Mouse (Mus musculus) large intestine, adult 2 months (tissue): Measurements from ENCODE around the gene Crb2. TPM values are rescaled to one million over a fixed set of nuclear protein-coding genes. Genes with fewer than 3 reads are reported as not detected.
A peak's percentile ranks its signal among the peaks of the same experiment; 100 is the strongest.

Experiments used
- DNase-seq: peaks from one replicate; pipeline ENCODE4 v3.0.0-alpha.2; 2012; ENCODE audit warnings: low read depth, low spot score
- WGBS: fragments of 180-500 bp; shearing (Covaris S2); methylation state at CpG from one replicate; pipeline ENCODE4 v1.1.7; 2018; 5-methylcytosine and 5-hydroxymethylcytosine counted together
- polyA plus RNA-seq: library from polyadenylated mRNA; depleted of rRNA; stranded (reverse); fragments of >200 nt; gene quantifications from 2 replicates; pipeline ENCODE4 v1.2.3, GENCODE M21; 2012

Crb2 gene
- polyA plus RNA-seq, 1 experiment = 0.25 TPM

DNA sequence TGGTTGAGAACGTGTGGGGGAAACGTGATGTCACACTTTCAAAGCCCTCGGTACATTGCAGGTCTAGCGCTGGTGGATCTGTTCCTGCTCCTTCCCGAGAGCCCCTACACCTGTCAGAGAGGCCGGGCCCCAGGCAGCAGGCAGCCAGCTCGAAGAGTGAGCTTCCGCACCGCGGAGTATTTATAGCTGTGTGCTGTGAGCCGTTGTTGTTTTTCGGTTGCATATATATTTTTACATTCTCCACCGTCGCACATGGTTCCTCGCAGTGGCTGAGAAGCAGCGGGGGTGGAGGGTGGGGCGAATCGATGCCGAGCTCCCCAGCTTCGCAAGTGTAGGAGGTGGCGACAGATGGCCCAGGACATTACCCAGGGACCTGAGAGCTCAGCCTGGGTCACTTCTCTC lies 11.0 kb upstream of the Crb2 start:
- 61% methylated on average over 21 of the region's 21 CpGs for WGBS
- no peak for DNase-seq

DNA sequence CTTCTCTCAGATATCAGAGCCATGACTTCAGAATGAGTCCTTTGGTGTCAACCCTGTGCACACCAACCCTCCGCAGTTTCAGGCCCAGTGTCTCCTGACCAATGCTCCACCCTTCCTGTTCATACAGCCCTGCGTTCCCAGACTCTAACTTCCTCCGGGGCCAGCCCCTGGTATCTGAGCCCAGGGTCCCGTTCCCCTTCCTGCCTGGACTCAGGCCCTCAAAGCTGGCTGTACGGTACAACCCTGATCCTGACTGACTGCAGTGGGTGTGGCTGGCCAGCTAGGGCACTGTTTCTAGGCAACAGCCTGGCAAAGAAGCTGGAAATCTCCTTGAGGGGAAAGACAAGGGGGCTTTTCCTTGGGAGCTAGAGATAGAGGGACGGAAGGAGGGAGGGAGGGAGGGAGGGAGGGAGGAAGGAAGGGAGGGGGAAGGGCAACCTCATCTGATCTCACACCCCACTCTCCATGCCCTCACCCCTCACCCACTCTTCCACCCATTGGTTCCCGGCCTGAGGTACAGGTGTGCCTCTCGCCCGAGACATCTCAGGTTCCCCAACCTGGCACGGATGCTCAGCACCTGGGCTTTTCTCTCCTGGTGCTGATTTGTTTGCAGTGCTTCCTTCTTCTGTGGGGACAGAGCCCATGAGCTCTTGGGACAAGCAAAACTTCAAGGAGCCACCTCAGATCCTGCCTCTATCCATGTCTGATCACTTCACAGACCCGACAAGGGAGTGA lies 9.9 kb upstream of the Crb2 start:
- 49% methylated on average over 11 of the region's 11 CpGs for WGBS
- no peak for DNase-seq

DNA sequence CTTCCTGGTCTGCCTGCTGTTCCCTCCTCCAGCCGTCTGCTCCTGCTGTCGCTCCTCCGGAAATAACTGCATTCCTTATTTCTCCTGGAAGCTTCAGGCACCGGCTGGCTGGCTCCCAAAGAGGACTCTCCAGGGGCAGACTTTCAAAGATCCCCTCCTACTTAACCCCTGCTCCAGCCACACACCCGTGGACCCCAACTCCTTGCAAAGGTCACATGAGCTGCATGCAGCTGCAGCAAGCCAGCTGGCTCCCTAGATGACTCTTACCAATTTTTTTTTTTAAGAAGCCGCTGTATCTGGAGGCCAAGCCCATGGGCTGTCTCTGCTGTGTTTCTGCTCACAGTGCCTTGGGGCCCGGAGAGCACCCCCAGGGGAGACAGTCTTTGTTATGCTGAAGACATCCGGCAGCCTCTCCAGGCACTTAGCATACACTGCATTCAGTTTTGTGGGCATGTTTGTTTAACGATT lies 8.9 kb upstream of the Crb2 start:
- no peak for DNase-seq
- 37% methylated on average over 9 of the region's 9 CpGs for WGBS

DNA sequence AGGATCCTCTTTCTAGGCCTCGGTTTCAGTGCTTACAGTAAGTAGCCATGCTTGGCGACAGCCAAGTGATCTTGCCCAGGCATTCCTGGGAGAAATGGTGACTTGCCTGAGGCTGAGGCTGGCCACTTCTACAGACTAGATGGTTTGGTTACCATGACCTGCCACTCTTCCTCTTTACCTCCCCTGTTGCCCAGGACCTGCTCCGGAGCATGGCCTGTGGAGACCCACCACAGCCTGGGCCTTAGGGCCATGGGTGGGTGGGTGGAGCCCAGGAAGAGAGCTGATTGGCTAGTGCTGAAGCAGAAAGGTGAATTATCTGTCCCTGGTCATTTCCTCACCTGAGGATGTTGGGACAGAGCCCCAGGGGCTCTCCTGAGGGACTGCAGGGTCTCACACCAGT lies 8.3 kb upstream of the Crb2 start:
- 88% methylated on average over 3 of the region's 3 CpGs for WGBS
- no peak for DNase-seq

DNA sequence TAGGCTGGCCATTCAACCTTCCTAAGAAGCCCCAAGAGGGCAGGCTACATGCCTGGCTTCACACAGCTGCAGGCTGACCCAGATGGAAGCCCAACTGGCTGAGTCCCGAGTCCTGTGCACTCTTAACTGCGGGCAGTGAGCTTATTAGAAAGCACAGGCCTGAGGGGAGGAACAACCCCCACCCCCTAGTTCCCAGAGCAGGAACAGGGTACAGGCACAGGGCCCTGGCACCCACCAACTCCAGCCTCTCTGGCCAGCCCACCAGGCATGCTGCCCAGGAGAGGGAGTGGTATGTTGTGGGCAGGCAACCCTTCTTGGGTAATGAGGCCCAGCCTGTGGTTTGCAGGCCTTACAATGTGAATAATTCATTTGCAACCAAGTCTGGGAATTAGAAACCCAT lies 7.1 kb upstream of the Crb2 start:
- WGBS = 98% methylated on average over 2 of the region's 2 CpGs
- no peak for DNase-seq

DNA sequence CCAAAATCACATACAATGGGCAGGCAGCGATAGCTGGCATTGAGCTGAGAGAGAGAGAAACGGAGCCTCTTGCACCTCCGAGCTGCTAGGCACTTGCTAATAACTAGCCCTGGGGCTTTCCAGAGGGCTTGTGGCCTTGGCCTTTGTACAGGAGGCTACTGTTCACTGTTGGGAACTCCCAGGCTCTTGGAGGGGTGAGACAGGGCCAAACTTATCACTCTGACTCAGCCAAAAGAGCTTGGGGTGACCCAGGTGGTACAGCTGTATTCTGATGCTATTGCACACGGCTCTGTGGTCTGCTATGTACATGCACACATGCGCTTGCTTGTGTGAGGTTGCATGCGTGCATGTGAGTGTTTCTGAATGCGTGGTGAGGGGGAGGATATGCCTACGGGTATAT lies 6.3 kb upstream of the Crb2 start:
- 88% methylated on average over 8 of the region's 8 CpGs for WGBS
- DNase-seq = no peak

DNA sequence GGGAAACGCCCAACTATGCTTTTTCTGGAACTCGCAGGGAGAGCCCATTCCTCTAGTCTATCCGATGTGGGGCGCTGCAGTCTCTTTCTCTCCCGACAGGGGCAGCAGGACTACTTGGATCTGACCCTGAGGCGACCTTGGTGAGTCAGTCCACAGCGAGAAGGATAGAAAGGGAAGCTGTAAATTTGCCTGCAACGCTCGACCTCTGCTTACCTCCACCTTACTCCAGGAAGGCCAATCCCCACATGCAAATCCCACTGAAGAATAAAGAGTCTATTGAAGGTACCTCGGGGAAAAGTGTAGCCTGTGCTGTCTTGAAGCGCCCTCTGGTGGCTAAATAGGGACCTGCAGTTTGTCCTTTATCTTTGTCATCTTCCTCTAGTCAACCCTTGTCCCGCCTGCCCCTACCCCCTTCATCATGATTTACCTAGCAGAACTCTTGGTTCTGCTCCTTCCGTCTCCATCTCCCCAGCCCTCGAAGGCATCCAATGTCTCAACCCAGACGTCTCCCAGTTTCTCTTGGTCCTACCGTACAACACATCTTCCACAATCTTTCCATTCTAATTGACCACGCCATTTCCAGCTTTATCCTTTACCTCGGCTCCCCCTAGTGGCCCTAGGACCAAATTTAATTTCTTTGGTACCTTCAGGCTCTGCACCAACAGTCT lies 4.3 kb upstream of the Crb2 start:
- 2% methylated on average over 18 of the region's 18 CpGs for WGBS
- DNase-seq = peak; percentile 86

DNA sequence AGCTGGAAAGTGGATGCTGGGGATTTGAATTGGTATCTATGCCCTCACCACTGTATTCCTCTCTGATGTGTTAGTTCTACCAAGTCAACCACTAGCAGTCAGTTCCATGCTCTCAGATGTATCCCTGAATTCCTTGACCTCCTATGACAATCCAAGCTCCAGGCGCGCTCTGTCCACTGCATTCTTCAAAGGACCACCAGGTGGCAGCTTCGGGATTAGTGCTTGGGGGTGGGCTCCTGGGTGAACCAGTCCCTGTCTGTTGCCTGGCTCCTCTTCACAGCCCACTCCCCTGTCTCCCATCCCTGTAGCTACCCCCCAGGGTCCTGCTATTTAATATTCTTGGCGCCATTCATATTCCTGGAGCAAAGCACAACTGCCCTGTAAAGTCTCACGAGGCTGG lies 1.5 kb upstream of the Crb2 start:
- 31% methylated on average over 5 of the region's 5 CpGs for WGBS
- DNase-seq = no peak

DNA sequence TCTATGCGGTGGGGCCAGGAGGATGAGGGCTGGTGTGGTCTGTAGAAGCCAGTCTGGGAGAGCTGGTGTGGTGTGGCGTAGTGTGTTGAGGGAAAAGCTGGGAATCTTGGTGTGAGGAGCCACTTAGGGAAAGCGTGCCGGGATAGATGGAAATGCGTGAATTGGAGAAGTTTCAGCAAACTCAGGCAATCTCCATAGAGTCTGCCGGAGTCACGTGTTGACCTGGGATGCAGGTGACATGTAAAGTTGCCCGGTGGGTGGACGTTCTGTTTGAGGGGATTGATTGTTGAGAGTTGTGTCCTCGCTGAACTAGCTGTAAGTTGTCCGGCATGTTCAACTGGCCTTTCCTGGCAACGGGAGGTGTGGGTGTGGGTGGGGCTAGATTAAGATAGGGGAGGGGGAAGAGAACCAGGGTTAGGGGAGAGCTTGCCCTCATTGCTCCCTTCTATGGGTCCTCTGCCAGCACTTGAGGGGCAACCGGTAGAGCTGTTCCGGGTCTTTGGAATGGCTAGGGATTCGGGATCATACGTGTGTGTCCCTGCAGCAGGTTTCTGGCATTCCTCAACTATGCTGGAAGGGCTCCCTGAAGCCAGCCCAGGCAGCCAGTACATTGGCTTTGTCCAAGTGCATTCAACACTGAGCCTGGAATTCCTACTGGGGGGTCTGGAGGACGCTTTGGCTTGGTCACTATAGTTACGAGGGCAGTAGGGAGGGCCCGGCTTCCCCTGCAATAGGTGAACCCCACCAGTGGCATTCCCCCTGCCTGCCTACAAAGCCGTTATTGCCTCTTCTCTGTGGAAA lies 762 bp downstream of the Crb2 start:
- no peak for DNase-seq
- 44% methylated on average over 20 of the region's 20 CpGs for WGBS

DNA sequence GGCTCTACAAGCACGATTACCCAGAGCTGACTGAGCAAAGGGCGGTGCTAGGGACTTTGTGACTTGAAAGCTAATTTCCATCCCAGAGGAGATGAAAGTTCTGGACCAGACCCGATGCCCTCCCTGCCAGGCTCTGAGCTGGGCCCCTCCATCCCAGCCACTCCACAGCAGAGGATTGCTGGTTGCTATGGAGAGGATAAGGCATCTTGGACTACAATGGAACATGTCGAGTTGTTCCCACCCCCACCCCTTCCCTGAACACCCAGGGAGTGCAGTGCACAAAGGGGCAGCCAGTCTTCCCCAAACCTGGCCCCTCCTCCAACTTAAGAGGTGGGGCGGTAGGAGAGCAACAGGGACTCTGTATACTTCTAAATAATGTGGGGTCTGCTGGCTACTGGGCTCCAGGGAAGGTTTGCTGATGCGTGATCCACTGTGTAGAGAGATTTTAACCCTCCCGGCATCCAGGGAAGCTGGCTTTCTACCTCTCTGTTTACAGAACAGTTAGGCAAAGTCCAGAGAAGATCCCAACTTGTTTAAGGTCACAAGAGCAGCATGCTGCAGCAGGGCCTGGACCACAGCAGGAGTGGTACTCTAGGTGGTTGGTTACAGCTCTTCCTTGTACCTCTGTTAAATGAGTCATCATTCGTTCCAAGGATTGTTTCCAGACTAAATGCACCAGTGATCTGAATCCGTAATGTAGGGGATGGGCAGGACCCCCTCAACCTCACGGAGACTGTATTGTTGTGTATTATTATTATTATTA lies 2.1 kb downstream of the Crb2 start:
- 59% methylated on average over 10 of the region's 10 CpGs for WGBS
- DNase-seq = no peak

DNA sequence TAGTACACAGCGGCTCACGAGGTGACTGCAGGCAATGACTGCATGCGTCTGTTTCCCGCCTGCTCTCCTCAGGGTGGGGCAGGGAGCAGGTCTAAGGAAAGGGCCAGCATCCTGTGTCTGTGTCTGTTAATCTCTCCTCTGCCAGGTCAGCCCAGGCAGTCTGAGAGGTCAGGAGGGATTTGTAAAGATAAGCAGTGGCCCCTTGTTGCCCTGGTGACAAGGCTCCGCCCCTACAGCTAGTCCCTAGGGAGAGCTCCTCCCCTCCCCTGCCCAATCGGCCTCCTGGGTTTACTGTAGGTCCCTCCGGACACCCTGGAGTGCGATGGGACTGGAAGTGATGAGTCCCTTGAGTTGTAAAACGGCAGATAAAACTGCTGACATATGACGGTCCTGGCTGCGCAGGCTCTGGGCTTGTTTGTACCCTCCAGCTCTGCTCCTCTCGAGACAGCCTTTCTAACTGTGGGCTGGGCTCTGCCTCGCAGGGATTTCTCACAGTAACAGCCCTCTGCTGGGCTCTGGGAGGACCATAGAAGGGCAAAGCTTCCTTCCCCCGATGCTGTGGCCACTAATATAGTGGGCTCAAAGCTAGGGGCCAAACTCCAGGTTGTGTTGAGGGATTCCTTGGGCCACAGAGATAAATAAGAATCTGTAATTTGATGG lies 4.4 kb downstream of the Crb2 start:
- WGBS = 3% methylated on average over 14 of the region's 14 CpGs
- DNase-seq = no peak

DNA sequence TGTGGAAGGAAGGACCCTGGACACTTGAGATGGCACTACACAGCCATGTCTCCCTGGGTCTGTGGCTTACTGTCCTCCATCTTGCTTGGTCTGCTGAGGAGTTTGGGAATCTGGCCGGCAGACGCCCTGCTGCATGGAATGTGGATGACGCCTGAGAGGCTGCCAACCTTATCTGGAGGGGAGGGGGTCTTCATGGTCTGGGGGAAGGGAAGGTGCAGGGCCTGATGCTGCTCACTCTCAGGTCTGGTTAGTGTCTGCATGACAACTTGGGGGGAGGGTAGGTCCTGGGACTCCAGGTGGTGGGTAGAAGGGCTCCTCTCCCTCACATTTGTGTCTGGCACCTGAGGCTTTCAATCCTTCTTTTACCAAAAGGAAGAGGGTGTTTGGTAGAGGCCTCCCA lies 5.4 kb downstream of the Crb2 start:
- 80% methylated on average over 3 of the region's 3 CpGs for WGBS

DNA sequence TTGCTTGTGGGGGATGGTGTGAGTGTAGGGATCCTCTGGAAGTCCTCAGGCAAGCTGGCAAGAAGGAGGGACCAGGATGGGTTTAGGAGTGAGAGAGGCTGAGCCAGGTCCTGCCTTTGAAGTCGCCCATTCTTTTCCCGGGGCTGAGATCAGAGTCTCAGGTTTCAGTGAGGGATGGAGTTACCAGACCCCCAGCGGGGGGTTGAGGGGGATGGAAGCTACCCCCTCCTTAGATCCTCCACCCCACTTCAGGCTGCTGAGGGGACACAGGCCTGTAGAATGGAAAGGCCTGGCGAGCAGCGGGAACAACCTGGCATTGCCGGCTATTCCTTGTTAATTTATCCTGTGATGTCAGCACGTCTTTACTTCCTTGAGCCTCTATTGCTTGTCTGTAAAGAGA lies 6.0 kb downstream of the Crb2 start:
- 58% methylated on average over 7 of the region's 7 CpGs for WGBS
- DNase-seq = no peak

More for the DNA sequence above, 5.4 kb downstream of the Crb2 start:
- no peak for DNase-seq

DNA sequence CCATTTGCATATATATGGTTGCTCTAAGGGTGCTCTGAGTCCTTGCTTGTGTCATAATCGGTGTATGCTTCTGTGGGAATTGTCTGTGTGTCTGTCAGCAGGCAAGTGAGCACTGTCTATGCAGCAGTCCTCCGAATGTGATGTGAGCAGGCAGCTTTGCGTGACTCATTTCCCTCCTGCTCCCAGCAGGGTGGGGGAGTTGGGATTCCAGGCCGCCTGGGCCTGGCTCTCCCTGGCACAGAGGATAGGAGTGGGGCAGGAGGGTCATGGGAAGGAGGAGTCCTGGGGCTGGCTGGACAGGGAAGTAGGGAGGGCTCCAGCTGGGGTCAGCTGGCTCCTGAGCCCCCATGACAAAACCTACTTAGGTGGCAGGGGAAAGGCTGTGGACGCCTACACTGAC lies 8.4 kb downstream of the Crb2 start:
- 59% methylated on average over 5 of the region's 5 CpGs for WGBS

DNA sequence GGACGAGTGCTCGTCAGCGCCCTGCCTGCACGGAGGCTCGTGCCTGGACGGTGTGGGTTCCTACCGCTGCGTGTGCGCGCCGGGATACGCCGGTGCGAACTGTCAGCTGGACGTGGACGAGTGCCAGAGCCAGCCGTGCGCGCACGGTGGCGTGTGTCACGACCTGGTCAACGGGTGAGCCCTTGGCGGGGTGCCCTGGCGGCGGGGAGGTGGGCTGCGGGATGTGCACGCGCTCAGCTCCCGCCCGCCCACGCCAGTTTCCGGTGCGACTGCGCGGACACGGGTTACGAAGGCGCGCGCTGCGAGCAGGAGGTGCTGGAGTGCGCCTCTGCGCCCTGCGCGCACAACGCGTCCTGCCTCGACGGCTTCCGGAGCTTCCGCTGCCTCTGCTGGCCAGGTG lies 10.4 kb downstream of the Crb2 start:
- WGBS = 13% methylated on average over 52 of the region's 52 CpGs
- no peak for DNase-seq

More for the DNA sequence above, 8.4 kb downstream of the Crb2 start:
- no peak for DNase-seq

DNA sequence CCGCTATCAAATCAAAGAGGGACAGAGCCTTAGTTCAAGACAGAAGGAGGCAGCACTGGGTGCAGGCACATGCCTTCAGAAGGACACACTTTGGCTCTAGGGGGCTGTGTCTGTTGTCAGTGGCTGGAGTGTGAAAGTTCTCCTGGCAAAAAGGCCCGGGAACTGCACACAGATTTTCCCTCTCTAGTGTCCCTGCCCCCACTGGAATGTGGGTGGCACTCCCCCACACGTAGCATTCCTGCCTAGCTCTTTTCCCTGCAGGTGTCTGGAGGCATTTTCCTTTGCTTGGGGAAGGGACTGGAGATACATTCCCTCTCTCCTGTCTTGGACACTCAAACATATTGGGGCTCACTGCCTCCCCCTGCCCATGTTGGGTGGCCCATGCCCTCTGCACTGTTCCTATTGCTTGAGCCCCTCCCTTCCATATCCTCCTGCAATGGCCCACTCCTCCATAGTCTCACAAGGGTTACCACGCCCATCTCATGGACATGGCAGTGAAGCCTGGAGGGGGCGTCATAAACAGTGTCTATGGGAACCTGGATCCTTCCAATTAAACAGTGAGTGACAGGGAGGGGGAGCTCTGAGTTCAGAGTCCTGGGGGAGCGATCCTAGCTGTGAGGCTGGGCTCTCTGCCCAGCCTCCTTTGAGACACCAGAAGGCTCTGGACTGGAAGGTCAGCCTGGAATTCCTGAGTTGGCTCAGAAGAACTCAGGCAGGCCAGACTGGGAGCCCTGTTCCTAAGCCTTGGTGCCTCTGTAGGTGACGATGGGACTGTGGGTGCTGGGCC lies 12.3 kb downstream of the Crb2 start:
- DNase-seq = no peak
- 43% methylated on average over 7 of the region's 7 CpGs for WGBS

DNA sequence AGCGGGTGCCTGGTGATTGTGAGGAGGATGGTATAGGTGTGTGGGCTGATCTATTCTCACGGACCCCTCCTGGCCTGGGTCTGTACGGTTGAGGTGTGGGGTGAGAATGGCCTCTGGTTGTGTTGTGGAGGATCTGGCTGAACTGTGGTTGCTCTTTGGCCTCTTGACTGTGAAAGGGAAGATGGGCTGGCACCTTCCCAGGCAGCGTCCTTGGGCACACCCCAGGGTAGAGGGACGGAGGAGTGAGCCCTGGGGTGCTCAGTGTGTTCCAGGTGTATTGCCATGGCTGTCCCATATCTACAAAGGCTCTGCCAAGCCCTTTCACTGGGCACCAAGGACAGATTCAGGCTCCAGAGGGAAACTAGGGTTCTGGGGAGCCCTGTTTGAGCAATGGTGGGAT lies 13.0 kb downstream of the Crb2 start:
- no peak for DNase-seq
- whole genome bisulfite sequencing = 63% methylated on average over 5 of the region's 5 CpGs

DNA sequence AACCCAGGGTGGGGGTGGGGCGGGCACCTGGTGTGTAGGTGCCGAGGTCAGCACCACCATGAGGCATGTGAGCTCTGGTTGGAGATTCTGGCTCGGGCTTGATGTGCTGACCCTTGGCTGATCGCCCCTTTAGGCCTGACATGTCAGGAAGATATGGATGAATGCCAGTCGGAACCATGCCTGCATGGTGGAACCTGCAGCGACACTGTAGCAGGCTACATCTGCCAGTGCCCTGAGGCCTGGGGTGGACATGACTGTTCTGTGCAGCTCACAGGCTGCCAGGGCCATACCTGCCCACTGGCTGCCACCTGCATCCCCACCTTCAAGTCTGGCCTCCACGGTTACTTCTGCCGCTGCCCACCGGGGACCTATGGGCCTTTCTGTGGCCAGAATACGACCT lies 13.9 kb downstream of the Crb2 start:
- DNase-seq = no peak
- 86% methylated on average over 10 of the region's 10 CpGs for WGBS

DNA sequence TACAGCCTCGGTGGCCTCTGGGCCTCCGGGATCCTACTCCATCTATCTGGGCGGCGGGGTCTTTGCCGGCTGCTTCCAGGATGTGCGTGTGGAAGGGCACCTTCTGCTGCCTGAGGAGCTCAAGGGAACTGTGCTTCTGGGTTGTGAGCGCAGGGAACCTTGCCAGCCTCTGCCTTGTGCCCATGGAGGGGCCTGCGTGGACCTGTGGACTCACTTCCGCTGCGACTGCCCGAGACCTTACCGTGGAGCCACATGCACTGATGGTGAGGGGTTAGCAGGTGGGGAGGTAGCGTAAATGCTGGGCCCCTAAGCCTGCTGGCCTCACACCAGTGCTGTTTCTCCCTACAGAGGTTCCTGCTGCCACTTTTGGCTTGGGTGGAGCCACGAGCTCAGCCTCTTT lies 14.7 kb downstream of the Crb2 start:
- DNase-seq = no peak
- WGBS = 91% methylated on average over 14 of the region's 14 CpGs
